Mouse (Mus musculus) small intestine, adult 2 months (tissue): ENCODE measurements at regions not wholly inside any gene's neighbourhood (a gene's known extent, or its start where the extent isn't known, plus 50 kb on each side); places are given as distances from the start of the nearest gene placed in this dataset.

Experiments
- H3K27ac ChIP-seq: fragments of 200-500 bp; 2 replicates; pipeline ENCODE4 v1.5.1; 2012; ENCODE audit warnings: low read depth, low read length, control low read depth, inconsistent platforms; ENCODE audit not compliant: insufficient read depth
- H3K27me3 ChIP-seq: fragments of 200-500 bp; 2 replicates; pipeline ENCODE4 v1.6.1; 2012; ENCODE audit warnings: mild to moderate bottlenecking, moderate library complexity, low read length, inconsistent platforms; ENCODE audit not compliant: control insufficient read depth, insufficient read depth
- H3K36me3 ChIP-seq: fragments of 200-500 bp; 2 replicates; pipeline ENCODE4 v1.6.1; 2012; ENCODE audit warnings: mild to moderate bottlenecking, low read length, control low read depth, inconsistent platforms; ENCODE audit not compliant: control insufficient read depth, insufficient read depth
- H3K4me1 ChIP-seq: fragments of 200-500 bp; 2 replicates; pipeline ENCODE4 v1.6.1; 2012; ENCODE audit warnings: low read length, inconsistent platforms, mixed read lengths; ENCODE audit not compliant: control insufficient read depth, insufficient read depth, insufficient read length
- H3K4me3 ChIP-seq: fragments of 200-500 bp; 2 replicates; pipeline ENCODE4 v1.5.1; 2012; ENCODE audit warnings: low read depth, mild to moderate bottlenecking, control low read depth, inconsistent platforms, low read length, moderate library complexity
- CTCF ChIP-seq: fragments of 200-500 bp; IDR thresholded peaks from 2 replicates; pipeline ENCODE4 v1.5.1; 2012; ENCODE audit warnings: low read depth, mild to moderate bottlenecking, control low read depth, inconsistent platforms, low read length, moderate library complexity, mixed read lengths; ENCODE audit not compliant: insufficient replicate concordance, insufficient read length; ENCODE audit errors: extremely low read depth
- POLR2A ChIP-seq: fragments of 200-500 bp; IDR thresholded peaks from 2 replicates; pipeline ENCODE4 v1.6.1; 2012; ENCODE audit warnings: low read depth, mild to moderate bottlenecking, control low read depth, inconsistent platforms, low read length, moderate library complexity
- WGBS: fragments of 180-500 bp; shearing (Covaris S2); methylation state at CpG from one replicate; pipeline ENCODE4 v1.1.7; 2018; 5-methylcytosine and 5-hydroxymethylcytosine counted together

DNA sequence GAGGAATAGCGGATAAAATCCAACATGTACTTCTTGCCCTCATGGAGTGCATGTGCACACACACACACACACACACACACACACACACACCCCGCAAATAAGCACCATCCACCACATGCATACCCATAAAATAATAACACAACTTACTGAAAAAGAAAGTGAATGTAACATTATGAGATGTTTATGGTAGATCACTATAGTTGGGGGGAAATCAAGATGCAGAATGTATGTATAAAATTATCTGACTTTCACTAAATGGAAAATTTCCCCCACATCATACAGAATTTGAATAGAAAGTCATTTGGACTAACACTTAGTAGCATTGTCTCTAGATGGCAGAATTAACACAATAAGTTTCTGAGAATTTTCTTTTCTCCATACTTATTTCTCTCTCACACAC, 57.2 kb upstream of the Nabp1 start:
- H3K27ac ChIP-seq: no peak overlapping the region
- TF ChIP-seq CTCF (no peak), POLR2A (no peak)
- 84% methylated on average over 2 of the region's 2 CpGs for WGBS
- H3K4me3 ChIP-seq: no peak overlapping the region
- no peaks in the 10 kb centered on the region for H3K27me3 ChIP-seq
- no peaks in the 10 kb centered on the region for H3K36me3 ChIP-seq
- H3K4me1 ChIP-seq: no peaks in the 10 kb centered on the region

DNA sequence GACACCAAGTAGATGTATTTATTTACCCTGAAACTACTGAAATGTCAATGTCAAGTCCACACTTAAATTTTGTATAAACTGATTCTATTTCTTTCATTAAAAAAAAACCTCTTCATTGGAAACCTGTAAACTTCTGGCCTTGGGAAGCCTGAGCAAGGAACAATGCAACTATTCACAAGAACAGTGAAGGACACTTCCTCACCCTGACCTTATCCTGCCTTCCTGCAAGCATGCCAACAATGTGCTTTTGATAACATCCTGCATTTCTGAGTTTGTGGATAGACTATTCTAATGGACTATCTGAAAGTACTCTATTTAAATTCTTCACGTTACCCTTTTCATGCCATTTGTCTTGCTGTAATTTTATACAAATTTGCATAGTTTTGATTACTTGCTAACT, 53.1 kb upstream of the Nabp1 start:
- Histone ChIP-seq H3K27ac (no peak overlapping the region), H3K27me3 (no peaks in the 10 kb centered on the region), H3K4me3 (no peak overlapping the region), H3K4me1 (no peaks in the 10 kb centered on the region), H3K36me3 (no peaks in the 10 kb centered on the region)
- 75% methylated on average over 1 of the region's 1 CpGs for WGBS
- TF ChIP-seq POLR2A (no peak), CTCF (no peak)

DNA sequence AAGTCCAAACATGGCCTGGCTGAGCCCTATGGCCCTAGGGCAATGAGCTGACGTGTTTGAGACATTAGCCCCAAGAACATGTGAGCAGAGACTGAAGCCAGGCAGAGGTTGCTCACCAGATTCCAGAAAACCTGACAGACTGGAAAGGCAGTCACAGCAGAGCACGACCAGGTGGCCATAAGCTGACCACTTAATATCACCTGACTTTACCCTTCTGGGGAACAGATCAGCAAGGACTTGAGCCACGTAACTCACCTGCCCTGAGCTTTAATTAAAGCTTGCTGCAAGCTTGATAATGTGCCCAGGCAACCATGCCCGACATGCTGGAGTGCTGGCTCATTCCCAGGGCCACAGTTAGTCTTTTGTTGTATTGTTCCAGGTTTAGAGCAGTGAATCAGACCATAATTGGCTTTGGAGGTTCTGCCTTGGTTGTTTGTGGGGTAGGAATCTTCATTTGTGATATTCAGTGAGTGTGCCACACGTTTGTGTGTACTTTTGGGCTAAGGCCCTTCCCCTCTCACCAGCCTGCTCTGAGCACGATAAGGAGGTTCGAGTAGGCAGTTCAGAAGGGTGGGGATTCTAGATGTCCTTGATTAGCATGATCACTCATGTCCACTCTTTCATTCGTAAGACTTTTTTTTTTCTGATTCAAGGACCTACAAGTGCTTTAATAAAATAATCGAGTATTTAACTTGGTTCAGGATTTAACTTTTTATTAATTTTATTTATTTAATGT, 52.1 kb upstream of the Nabp1 start:
- Histone ChIP-seq H3K4me3 (no peak overlapping the region), H3K36me3 (no peaks in the 10 kb centered on the region), H3K27me3 (no peaks in the 10 kb centered on the region), H3K27ac (no peak overlapping the region), H3K4me1 (0 out of 2 replicates have a peak, but pooled peaks cover 1% of the 10 kb centered on the region)
- TF ChIP-seq POLR2A: no peak
- TF ChIP-seq CTCF: no peak
- WGBS: 58% methylated on average over 9 of the region's 9 CpGs

DNA sequence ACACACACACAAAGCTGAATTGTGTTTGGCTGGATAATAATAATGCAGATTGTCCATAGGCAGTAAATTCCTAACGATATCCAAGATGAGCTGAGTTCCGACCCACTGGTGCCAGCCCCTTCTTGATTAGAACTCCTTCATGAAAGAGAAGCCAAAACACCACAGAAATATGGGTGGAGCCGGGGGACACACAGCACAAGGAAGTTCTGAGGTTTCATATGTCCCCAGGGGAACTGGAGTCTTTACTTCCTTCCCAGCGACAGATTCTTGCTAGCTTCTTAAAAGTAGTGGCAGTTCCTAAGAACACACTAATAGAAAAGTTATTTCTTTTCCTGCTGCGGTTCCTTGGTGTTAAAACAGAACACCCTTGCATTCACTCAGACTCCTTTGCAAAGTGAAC, 51.4 kb upstream of the Nabp1 start:
- TF ChIP-seq POLR2A: no peak
- TF ChIP-seq CTCF: no peak
- no peaks in the 10 kb centered on the region for H3K36me3 ChIP-seq
- H3K27ac ChIP-seq: no peak overlapping the region
- no peak overlapping the region for H3K4me3 ChIP-seq
- 0 out of 2 replicates have a peak, but pooled peaks cover 1% of the 10 kb centered on the region for H3K4me1 ChIP-seq
- no peaks in the 10 kb centered on the region for H3K27me3 ChIP-seq
- WGBS: 48% methylated on average over 5 of the region's 5 CpGs

DNA sequence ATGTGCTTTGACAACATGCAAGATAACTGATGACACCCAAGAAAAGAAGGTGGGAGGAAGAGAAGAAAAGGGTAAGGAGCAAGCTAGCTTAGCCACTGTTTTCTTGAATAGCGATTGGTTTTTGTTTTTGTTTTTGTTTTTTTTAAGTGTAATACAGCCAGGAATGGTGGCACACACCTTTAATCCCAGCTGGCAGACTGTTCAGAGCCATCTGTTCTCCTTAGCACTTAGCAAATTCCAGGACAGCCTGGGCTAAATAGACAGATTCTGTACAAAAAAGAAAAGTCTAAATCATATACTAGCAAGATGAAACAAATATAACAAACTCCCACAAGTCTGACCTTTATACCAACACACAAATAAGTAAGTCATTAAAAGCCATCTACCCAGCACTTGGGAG, 50.4 kb upstream of the Nabp1 start:
- 79% methylated on average over 1 of the region's 1 CpGs for WGBS
- Histone ChIP-seq H3K36me3 (no peaks in the 10 kb centered on the region), H3K27ac (no peak overlapping the region), H3K4me1 (0 out of 2 replicates have a peak, but pooled peaks cover 1% of the 10 kb centered on the region), H3K4me3 (no peak overlapping the region), H3K27me3 (no peaks in the 10 kb centered on the region)
- TF ChIP-seq CTCF (no peak), POLR2A (no peak)
